Mouse (Mus musculus) activated CD4-positive, CD25-positive, alpha-beta regulatory T cell, adult 4 months (primary cell): ENCODE results near the gene Dock1. TPM values are rescaled to one million over a fixed set of nuclear protein-coding genes. Genes with fewer than 3 reads are reported as not detected.

Source experiments
- ATAC-seq: one replicate; pipeline ENCODE4 v1.8.0; 2017
- polyA plus RNA-seq, 2 experiments: library from polyadenylated mRNA; unstranded; fragments of 100-300 nt; shearing (Covaris generic); gene quantifications; one replicate each; pipeline ENCODE4 v1.2.1; 2017

The Dock1 gene
- polyA plus RNA-seq, 2 experiments from 2014 or later: 0.09 TPM; not detected in 1

GRCm38 (mm10) chr7:135065301-135065700, 394.8 kb downstream of the Dock1 start:
- no peak for ATAC-seq

- no peak for ATAC-seq
These were observed 398.4 kb downstream of the Dock1 start for GRCm38 (mm10) chr7:135068887-135069286.

GRCm38 (mm10) chr7:135076904-135077303, 406.4 kb downstream of the Dock1 start:
- no peak for ATAC-seq

GRCm38 (mm10) chr7:135077340-135077739, 406.9 kb downstream of the Dock1 start:
- no peak for ATAC-seq

- no peak for ATAC-seq
These were observed 407.4 kb downstream of the Dock1 start for GRCm38 (mm10) chr7:135077806-135078205.

GRCm38 (mm10) chr7:135083421-135083820, 413.0 kb downstream of the Dock1 start:
- ATAC-seq: no peak

- ATAC-seq: no peak
These were observed 413.6 kb downstream of the Dock1 start for GRCm38 (mm10) chr7:135084069-135084468.

- ATAC-seq: no peak
These were observed 416.1 kb downstream of the Dock1 start for GRCm38 (mm10) chr7:135086556-135086955.

- no peak for ATAC-seq
These were observed 419.2 kb downstream of the Dock1 start for GRCm38 (mm10) chr7:135089626-135090025.

- ATAC-seq: no peak
These were observed 423.4 kb downstream of the Dock1 start for GRCm38 (mm10) chr7:135093851-135094250.

GRCm38 (mm10) chr7:135101921-135102320, 431.5 kb downstream of the Dock1 start:
- no peak for ATAC-seq

GRCm38 (mm10) chr7:135106536-135106935, 436.1 kb downstream of the Dock1 start:
- no peak for ATAC-seq

- ATAC-seq: no peak
These were observed 439.9 kb downstream of the Dock1 start for GRCm38 (mm10) chr7:135110307-135110706.

- no peak for ATAC-seq
These were observed 455.0 kb downstream of the Dock1 start for GRCm38 (mm10) chr7:135125296-135126065.

GRCm38 (mm10) chr7:135132461-135132860, 462.0 kb downstream of the Dock1 start:
- ATAC-seq: no peak

GRCm38 (mm10) chr7:135134619-135135018, 464.2 kb downstream of the Dock1 start:
- no peak for ATAC-seq

GRCm38 (mm10) chr7:135139153-135139612, 468.7 kb downstream of the Dock1 start:
- ATAC-seq: no peak

- ATAC-seq: no peak
These were observed 474.3 kb downstream of the Dock1 start for GRCm38 (mm10) chr7:135144731-135145130.

GRCm38 (mm10) chr7:135150926-135151325, 480.5 kb downstream of the Dock1 start:
- ATAC-seq: no peak

GRCm38 (mm10) chr7:135157571-135157970, 487.1 kb downstream of the Dock1 start:
- no peak for ATAC-seq

GRCm38 (mm10) chr7:135158381-135158780, 487.9 kb downstream of the Dock1 start:
- ATAC-seq: no peak

GRCm38 (mm10) chr7:135159606-135160005, 489.2 kb downstream of the Dock1 start:
- no peak for ATAC-seq

- ATAC-seq: no peak
These were observed 494.7 kb downstream of the Dock1 start for GRCm38 (mm10) chr7:135165155-135165554.

GRCm38 (mm10) chr7:135169936-135170335, 499.5 kb downstream of the Dock1 start:
- ATAC-seq: no peak

- ATAC-seq: no peak
These were observed 501.8 kb downstream of the Dock1 start for GRCm38 (mm10) chr7:135172219-135172618.
